Mouse (Mus musculus) mature B cell (primary cell): ENCODE results near the gene Wnk2.

Source experiments
- in situ Hi-C: fragments of 300-500 bp; cut with MboI; formaldehyde crosslinking; loops from 2 replicates; pipeline ENCODE4 v1.14.3; 2019

Wnk2 gene

DNA sequence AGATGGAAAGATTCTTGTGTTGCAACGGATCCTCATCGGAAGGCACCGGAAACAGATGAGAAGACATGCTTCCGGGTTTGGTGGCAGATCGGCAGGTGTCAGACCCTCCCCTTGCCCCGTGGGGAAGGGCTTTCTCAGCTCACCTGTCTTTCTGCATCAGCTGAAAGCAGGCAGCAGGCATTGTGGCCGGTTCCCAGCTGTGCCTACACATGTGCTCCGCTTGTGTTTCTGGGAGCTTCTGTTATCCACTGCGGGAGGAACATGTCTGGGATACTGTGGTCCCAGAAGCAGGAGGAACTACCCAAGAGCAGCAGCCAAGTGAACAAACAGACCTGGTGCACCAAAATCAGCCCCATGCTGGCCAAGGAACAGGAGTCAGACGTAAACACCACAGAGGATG lies 27.7 kb upstream of the Wnk2 start:
- in situ Hi-C loops = no loop called here

DNA sequence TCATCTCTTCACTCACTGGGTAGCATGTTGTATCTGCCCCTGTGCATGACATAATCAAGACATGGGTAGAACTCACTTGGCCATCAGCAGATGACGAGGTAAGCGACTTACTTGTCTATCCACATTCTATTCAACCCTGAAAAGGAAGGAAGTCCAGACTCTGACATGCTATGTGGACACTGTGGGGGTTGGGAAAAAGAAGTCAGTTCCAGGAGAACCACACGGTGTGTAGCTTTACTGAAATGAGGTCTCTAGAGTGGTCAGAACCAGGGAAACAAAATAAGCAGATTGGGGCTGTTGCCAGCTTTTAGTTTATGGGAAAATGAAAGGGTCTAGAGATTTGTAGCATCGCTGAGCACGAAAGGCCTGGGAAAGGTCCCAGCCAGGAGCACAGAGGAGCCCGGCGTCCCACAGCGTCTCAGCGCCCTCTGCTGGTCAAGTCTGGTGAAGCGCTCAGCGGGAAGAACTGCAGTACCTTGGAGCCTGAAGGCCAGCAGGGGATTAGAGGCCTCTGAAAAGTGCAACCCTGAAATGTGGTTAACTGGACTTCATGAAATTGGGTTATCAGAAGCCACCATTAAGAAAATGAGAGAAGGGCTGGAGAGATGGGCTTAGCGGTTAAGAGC lies 25.3 kb upstream of the Wnk2 start:
- in situ Hi-C loops = no loop called here

DNA sequence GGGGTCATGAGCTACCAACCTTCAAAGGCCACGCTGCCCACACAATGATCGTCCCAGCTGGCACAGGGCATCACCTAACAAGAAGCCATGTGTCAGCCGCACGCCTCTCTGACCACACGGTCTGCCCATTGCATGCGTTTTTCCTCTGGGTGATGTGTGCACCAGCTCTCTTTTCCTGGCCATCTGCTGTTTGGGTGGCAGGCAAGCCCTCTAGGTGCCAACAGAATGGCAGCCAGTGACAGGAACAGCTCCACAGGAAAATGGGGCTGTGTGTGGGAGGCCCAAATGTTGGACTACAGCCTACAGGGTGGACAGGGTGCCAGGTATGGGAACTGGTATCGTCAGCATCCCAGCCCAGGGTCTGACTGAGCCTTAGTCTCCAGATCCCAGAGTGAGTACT lies 24.5 kb upstream of the Wnk2 start:
- in situ Hi-C loops = no loop called here

DNA sequence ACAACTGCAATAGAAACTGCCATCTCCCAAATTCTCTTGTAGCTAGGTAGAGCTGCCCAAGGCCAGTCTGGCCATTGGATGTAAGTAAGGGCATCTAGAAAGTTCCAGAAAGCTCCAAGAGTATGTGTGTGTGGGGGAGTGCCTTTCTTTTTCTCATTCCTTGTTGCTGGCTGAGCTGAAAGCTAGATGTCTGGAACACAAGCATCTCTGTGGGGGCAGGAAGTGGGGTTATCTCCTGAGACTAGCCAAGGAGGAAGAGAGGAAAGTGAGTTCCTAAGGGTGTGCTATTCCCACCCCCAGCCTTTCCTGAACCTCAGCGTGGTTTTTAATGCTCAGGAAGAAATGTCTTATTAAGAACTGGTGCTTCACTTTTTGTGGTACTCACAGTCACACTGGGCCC lies 23.9 kb upstream of the Wnk2 start:
- in situ Hi-C loops = no loop called here

DNA sequence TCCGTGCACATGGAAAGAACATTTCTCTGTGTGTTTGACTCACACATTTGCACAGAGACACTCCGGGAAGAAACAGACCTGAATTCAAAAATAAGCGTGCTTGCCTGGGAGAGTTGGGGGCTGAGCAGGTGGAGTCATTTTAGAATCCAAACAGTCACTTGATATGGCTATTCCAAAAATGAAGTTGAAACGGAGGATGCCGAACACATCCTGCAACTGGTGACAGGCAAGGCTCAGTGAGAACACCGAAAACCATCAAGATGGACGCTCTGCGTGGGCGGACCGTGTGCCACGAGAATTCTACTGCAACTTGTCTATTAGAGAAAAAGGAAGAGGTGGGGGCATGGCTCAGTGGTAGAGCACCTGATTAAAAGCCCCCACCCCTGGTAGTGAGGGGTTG lies 22.8 kb upstream of the Wnk2 start:
- in situ Hi-C loops = no loop called here

DNA sequence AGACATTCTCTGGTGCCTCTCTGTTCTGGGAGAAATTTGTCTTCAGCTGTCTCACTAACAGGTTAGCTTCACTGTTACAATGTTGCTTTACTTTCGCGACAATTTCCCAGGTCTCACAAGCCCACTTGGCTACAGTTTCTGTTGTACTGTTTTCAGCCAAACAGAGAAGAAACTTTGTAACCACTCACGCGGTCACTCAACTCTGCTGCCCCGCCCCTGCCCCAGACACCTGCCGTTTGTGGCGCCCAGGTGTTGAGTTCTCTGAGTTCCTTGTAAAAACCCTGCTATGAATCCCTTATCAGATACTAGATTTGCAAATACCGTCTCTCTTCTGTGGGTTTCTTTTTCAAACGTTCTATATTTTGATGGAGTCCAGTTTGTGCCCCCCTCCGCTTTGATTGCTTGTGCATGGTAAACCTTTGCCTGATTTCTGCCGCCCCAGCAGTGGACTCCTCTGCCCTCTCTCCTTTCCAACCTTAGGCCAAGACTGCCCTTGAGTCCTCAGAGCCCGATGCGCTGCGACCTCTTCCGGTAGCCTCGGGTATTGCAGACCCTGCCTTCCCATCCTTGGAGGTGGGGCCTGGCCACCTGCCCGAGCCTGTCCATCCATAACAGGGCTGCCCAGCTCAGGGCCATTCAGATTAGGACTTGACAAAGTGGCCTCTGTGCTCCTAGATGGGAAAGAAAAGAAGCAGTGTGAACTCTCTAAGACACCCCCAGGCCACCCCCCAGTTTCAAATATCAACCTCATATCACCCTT lies 21.8 kb upstream of the Wnk2 start:
- in situ Hi-C loops = no loop called here

DNA sequence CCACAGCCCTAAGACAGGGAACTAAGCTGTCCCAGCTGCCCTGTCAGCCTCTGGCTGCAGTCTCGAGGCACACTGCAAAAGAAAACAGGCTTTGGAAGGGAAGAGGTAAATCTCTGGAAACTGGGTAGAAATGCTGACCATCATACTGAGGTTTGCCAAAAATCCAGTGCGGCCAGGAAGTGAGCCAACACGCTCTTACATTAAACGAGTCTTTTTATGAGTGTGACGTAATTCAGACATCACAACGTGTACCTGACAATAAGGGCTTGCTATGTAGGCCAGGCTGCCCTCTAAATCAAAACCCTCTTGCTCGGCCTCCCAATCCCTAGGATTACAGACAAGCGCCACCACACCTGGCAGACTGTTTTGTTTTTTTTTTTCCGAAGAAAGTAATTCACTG lies 19.3 kb upstream of the Wnk2 start:
- in situ Hi-C loops = no loop called here

DNA sequence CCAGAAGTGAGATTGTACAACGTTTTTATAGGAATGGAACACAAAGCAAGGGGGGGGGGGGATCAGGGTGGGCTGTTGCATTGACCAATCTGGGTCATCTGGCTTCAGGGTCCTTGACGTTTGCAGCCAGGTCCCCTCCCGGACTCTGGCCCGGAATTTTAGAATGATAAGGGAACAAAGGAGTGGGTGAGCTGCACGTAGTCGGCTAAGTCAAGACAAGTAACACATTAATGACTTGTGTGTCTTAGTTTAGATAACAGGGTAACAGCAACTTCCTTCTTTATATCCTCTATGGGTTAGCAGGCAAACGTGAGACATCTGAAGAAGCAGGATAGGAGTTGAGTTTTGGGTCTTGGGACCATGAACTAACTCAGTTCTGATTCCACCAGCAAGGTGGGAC lies 15.8 kb upstream of the Wnk2 start:
- in situ Hi-C loops = no loop called here

DNA sequence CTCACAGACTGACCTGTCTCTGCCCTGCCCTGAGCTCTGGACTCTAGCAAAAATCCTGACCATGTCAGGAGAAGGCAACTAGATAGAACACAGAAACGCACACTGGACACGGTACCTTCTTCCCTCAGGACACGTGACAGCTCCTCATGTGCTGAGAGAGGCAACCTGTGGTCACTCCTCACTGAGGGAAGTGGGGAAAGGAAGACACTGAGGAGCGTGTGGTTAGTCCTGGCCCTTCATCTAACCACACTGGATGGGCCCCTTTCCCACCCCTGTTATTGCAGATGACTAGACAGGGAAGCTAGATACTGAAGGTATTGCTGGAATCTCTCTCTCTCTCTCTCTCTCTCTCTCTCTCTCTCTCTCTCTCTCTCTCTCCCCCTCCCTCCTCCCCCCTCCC lies 14.9 kb upstream of the Wnk2 start:
- in situ Hi-C loops = no loop called here

DNA sequence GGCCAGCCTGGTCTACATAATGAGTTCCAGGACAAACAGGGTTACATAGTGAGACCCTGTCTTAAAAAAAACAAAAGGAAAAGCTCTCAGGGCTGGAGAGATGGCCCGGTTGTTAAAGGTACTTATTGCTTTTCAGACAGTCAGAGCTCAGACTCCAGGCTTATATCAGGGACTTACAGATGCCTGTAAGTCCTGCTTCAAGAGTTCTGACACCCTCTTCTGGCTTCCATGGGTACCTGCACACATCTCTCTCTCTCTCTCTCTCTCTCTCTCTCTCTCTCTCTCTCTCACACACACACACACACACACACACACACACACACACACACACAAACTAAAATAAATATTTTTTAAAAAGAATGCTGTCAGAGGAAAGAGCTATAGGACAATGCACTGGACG lies 13.4 kb upstream of the Wnk2 start:
- in situ Hi-C loops = no loop called here

DNA sequence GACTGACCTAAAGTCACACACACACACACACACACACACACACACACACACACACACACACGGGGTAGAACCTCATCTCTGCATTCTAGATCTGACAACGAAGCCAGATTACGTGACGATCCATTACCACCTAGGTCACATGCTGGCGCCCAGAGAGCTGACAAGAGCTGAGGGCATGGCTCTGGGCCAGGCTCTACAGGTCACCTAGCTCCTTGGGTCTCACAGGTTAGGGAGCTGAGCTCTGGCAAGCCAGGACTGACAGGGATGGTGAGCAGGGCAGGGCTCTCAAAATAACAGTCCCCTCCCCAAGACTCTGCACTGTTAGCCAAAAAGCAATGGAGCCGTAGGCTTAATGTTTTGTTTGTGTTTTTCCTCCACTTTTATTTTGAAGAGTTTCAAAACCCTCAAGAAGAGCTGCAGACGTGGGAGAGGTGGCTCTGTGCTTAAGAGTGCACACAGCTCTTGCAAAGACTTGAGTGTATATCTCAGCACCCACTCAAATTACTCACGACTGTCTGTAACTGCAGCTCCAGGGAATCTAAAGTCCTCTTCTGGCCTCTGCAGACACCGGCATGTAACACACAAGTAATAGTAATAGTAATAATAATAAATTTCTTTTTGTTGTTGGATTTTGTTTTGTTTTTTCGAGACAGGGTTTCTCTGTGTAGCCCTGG lies 10.4 kb upstream of the Wnk2 start:
- in situ Hi-C loops = no loop called here

DNA sequence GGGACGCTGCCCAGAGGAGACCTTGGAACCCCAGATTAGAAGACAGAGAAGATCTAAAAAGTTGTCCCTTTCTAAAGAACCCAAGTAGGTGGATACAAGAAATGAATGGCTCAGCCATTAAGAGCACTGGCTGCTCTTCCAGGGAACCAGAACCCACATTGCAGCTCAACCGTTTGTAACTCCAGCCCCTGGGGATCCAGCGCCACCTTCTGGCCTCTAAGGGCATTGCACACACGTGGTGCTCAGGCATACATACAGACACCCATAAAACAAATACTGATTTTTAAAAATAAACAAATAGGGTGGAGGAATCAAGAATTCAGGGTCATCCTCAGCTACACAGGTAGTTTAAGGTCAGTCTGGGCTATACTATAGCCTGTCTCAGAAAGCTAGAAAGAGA lies 8.8 kb upstream of the Wnk2 start:
- in situ Hi-C loops = no loop called here

DNA sequence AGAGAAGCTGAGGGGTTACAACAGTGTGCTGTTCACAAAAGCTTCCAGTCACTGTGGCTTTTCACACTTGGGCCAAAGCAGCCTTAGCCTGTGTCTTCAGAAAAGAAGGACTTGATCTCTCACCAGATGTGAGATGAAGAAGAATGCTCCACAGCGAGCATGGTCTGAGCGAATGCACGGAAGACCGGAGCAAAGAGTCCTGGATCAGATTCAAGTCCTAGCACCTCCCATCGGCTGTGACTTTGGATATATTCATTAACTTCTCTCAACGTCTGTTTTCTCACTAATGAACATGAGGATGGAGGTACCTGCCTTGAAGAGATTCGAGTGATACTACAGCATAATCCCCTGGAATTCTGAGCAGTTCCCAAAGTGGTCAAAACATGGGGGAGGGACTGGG lies 6.8 kb upstream of the Wnk2 start:
- in situ Hi-C loops = no loop called here

DNA sequence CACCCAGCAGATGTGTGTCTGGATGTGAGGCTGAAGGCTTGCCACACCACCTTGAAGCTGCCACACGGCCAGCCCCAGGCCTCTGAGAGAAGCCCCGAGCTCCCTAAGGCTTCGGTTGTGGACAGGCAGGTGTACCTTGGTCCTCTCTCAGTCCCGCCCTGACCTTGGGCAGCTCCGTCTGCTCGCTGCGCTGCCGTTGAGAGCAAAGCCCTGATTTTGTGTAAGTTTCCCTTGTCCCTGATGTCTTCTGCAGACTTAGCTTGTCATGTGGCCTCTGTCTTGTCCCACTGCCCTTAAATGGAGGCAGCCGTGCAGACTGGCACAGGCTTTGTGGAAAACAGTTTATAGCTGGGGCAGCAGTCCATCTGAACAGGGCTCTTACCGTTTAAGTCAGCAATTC lies 6.2 kb upstream of the Wnk2 start:
- in situ Hi-C loops = no loop called here

DNA sequence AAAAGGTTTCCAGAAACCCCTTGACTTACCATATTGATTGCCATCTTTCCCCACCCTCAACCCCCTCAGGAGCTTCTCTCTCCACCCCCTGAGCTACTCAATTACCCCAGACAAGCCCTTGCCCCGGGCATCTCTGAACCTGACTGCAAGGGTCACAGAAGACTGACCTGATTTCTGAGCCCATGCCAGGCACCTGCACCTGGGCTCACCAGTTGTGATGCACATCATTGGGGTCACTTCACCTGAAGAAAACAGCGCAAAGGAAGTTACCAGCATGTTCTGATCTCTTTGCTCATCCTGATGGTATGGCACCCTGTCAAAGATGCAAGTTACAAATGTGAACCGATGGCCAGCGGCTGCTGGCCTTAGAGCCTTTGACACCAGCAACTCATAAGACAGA lies 873 bp upstream of the Wnk2 start:
- in situ Hi-C loops = no loop called here

DNA sequence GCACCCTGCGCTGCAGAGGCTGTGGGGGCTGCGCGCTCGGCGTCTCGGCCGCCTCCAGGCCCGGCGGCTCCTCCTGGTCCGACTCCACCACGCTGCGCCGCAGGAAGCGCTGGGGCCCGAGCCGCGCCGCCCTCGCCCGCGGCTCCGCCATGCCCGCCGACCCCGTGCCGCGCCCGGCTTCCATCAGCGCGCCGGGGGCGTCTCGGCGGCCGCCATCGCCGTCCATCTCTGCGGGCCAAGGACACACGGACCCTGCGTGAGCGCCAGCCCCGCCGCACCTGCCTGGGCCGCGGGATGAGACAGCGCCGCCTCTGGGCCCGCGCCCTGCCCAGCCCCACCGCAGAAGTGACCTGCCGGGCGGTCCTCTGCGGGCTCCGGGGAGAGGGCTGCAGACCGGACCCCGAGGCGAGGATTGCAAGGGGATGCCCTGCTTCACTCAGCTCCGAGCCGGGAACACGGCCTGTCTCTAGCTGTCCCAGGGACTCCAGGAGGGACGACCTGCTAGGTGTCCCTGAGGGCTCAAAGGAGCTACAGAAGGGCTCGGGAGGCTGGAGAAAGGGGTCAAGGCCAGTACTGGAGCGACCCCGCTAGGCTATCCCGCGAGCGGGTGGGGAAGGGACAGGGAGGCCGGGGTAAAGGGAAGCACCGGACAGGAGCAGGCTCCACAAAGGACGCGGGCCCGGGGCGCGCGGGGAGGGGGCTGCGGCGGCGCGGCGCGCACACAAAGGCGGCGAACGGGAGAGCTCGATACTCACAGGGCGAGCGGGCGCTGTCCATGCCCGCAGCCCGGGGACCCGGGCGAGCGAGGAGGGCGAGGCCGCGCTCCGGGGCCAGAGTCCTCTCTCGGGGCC lies 582 bp downstream of the Wnk2 start:
- in situ Hi-C loops = no loop called here

DNA sequence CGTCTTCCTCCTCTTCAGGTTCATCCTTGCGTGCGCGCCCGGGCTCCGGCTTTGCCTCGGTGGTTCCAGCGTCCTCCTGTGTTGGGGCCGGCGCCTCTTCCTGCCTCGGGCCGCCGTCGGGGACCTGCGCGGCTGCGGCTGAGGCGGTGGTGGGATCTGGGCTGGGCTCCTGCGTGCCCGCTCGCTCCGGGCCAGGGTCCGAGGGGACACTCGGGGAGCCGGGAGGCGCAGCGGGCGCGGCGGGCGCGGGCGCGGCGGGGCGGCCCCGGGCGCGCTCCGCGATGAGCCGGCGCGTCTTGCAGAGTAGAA lies 1.2 kb downstream of the Wnk2 start:
- in situ Hi-C loops = no loop called here

DNA sequence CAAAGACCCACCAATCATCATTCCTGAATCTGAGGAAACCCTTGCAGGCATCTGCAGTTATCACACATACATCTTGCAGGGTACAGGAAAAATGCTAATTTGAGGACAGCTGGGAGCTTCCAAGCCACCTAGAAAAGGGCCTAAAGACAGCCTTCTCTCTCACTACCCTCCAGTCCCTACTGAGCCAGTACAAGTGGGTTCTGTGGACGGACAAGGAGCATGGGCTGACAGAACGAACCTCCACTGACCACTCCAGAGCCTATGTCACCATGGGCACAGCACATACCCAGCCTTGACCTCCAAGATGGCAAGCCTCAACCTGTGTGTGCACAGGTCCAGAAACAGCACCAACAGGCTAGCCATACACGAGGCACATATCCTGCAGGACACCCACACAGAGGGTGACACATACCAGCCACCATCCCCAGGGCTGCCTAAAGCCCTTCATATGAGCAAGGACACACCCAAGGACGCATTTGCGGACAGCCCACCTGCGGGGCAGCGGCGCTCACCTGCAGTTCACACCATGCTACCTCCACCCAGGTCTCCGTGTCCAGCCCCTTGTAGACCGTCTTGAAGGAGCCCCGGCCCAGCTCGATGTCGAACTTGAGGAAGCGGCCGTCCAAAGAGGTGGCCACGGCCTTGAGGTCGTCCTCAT lies 1.6 kb downstream of the Wnk2 start:
- in situ Hi-C loops = no loop called here

DNA sequence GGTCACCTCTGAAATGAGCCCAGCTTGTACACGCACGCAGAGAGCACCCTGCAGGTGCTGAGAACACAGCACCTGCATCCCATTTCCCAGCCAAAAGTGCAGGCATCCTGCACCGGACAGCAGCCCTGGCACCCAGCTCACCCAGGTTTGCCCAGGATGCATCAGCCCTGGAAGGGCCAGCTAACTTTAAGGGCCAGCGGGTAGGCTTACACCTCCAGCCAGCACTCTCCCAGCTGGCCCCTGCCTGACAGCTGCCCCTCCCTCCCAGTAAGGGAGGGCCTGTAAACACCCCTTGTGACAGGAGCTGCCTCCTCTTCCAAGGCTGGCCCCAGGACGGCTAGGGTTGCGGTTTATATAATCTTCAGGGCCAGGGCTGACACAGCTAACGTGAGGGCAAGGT lies 2.4 kb downstream of the Wnk2 start:
- in situ Hi-C loops = no loop called here

DNA sequence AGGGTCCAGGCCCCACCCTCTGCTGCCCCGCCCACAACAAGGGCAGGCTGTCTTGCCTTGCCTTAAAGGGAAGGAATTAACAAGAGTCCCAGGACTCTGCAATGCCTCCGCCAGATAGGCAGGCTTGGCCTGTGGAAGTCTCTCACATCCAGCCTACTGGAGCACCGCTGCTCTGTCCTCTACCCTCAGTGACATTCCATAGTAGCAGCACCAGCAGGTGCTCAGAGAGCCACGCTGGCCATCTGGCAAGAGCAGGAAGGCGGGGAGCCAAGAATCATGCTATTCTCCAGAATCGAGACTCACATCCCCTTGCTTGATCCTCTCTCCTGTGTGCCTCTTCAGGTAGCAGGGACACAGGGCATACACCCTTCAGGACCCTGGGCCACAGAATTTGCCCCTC lies 3.4 kb downstream of the Wnk2 start:
- in situ Hi-C loops = no loop called here

DNA sequence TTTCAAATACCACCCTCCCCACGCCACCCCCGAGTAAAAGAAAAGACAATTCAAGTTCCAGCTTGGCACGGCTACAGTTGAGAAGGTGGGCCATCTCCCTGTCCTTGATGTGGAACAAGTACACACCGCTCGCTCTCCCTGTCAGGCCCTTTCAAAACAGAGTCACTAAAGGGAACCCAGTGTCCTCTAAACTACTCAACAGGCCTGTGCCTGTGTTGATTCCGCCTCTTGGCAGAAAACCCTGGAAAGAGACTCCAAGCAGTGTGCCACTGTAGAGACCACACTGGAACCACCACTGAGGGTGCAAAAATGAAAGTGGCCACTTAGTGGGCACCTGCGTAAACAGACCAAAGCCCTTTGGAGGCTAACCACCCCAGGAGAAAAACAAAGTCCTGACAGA lies 4.5 kb downstream of the Wnk2 start:
- in situ Hi-C loops = no loop called here

DNA sequence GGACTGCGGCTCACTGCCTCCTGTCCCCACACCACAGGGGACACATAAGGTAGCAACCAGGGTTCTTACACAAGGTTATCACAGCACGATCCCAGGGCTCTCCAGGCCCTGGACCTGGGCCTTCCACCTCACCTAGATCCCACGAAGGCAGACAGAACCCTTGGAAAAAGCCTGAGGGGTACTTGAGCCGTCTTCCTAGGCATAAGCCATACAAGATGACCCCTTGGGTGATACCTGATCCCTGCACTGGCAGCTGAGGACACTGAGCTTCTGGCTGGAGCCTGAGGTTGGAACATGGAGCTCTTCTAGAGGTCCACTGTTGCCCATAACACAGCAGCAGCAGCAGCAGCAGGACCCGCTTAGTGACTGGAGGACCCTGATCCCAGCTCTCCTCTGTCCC lies 5.4 kb downstream of the Wnk2 start:
- in situ Hi-C loops = no loop called here
